Mouse (Mus musculus) megakaryocyte, embryonic 14.5 days (primary cell): ENCODE results near the gene Chst3.

Source experiments
- FLI1 ChIP-seq: IDR thresholded peaks from 2 replicates; pipeline ENCODE4 v1.6.1; 2012; ENCODE audit warnings: low read length, inconsistent platforms, mixed read lengths
- GATA1 ChIP-seq: IDR thresholded peaks from 3 replicates; pipeline ENCODE4 v1.6.1; 2012; ENCODE audit warnings: mixed read lengths, low read length, inconsistent platforms, borderline replicate concordance

- TF ChIP-seq FLI1 (no peak), GATA1 (no peak)
Measured at GRCm38 (mm10) chr10:60205601-60206241, 13.3 kb downstream of the Chst3 start.
